Mouse (Mus musculus) retina, postnatal 7 days (tissue): Measurements from ENCODE around the gene Parp16.
"Not testable (repeated sequence)": the region's sequence is repeated elsewhere in the genome, so short reads cannot be mapped to it uniquely, and the experiment has no call there.

Experiments
- DNase-seq: peaks from one replicate; pipeline ENCODE4 v3.0.0-alpha.2; 2012; ENCODE audit warnings: low read depth, low spot score

Gene Parp16

GRCm38 (mm10) chr9:65288252-65288651, 93.1 kb downstream of the Parp16 start:
- DNase-seq = not testable (repeated sequence)
